Mouse (Mus musculus) mature B cell (primary cell): ENCODE results near the gene Olfr77.

Source experiments
- in situ Hi-C: fragments of 300-500 bp; cut with MboI; formaldehyde crosslinking; loops from 2 replicates; pipeline ENCODE4 v1.14.3; 2019

Olfr77 gene

DNA sequence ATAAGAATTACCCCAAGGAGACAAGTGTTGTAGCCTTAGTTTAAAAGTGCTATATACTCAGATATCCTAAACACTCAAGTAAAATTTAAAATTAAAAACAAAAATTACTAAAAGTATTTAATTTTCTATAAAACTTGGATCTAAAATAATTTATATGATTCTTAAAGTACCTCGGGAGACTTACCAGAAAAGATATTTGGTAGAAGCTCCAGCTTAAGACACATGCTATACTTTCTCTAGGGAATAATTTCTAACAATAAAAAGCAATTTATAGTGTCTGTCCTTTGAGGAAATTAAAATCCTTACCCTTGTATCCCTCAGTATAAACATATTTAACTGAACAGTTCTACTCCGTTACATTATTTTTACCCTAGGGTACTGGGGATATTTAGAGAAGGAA is at the start of gene Olfr77:
Gene Olfr77, plus strand, starts transcription at position 301 of the 400 bp plus-strand sequence.
- in situ Hi-C loops, result no loop called here

DNA sequence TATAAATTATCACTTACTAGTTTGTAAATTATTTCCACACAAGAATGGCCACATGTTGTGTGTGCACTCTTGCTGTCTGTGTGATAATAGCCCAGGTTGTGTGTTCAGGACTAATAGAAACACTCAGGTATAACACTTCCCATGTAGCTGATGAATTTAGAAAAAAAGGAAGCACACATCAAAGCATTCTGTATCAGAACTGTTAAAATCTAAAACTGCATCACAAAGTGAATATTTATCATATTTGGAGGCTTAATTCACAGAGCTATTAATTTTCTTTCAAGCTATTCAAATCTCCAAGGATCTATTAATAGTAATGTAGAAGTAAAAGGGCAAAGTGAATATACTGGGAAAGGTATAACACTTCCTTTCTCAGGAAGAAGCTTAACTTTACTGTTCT is 28.8 kb upstream of the Olfr77 start, which contains the start of gene Olfr862:
Gene Olfr862, minus strand, starts transcription at position 101 of the 400 bp plus-strand sequence.
- in situ Hi-C loops, result no loop called here

DNA sequence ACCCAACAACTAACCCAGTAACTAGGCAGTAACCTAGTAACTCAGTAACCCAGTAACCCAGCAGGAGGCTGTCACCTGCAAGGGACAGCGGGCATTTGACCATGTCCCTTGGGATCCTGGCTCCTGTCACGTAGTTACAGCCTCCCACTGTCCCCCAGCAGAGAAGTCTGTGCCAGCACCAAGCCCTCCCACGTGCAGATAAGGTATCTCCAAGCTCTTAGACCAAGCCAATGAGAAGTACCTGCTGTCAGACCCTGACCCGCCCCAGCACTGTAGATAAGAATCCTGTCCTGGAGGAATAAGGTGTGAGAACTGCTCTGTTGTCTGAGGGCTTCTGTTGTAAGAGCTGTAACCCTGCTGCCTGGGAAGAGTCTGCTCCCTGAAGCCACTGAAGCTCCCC is 5.5 kb upstream of the Olfr77 start:
- in situ Hi-C loops, result no loop called here
